Mouse (Mus musculus): ENCODE results near the gene Fam98b.

Fam98b gene

GRCm38 (mm10) chr2:117249255-117250000 is at the start of gene Fam98b:
Fam98b (plus strand) TSS chr2:117249739.
- peak; percentile 86 to 87 for DNase-seq

- no peak for DNase-seq
Observed at GRCm38 (mm10) chr2:117200869-117201338, 48.6 kb upstream of the Fam98b start.

- no peak for DNase-seq
Observed at GRCm38 (mm10) chr2:117203350-117203749, 46.2 kb upstream of the Fam98b start.

- DNase-seq, result no peak
Observed at GRCm38 (mm10) chr2:117204534-117204933, 45.0 kb upstream of the Fam98b start.

- no peak for DNase-seq
Observed at GRCm38 (mm10) chr2:117205066-117205465, 44.5 kb upstream of the Fam98b start.

- DNase-seq, result peak; percentile 11 to 38
Observed at GRCm38 (mm10) chr2:117210416-117211085, 39.0 kb upstream of the Fam98b start.

GRCm38 (mm10) chr2:117216152-117216551 is 33.4 kb upstream of the Fam98b start:
- no peak for DNase-seq

- no peak for DNase-seq
Observed at GRCm38 (mm10) chr2:117217695-117218216, 31.8 kb upstream of the Fam98b start.

GRCm38 (mm10) chr2:117219536-117219935 is 30.0 kb upstream of the Fam98b start:
- no peak for DNase-seq

- DNase-seq, result no peak
Observed at GRCm38 (mm10) chr2:117222651-117223050, 26.9 kb upstream of the Fam98b start.

GRCm38 (mm10) chr2:117228601-117229125 is 20.9 kb upstream of the Fam98b start:
- DNase-seq, result no peak

GRCm38 (mm10) chr2:117230261-117230660 is 19.3 kb upstream of the Fam98b start:
- DNase-seq, result no peak

GRCm38 (mm10) chr2:117231257-117231656 is 18.3 kb upstream of the Fam98b start:
- DNase-seq, result peak; percentile 67 to 72

- no peak for DNase-seq
Observed at GRCm38 (mm10) chr2:117241953-117242352, 7.6 kb upstream of the Fam98b start.

- peak in 1 of 2 experiments; percentile 4 for DNase-seq
Observed at GRCm38 (mm10) chr2:117250001-117250510, 517 bp downstream of the Fam98b start.

GRCm38 (mm10) chr2:117255415-117255814 is 5.9 kb downstream of the Fam98b start:
- DNase-seq, result no peak

GRCm38 (mm10) chr2:117257617-117258016 is 8.1 kb downstream of the Fam98b start:
- no peak for DNase-seq

- no peak for DNase-seq
Observed at GRCm38 (mm10) chr2:117262184-117262583, 12.6 kb downstream of the Fam98b start.

GRCm38 (mm10) chr2:117263786-117264408 is 14.4 kb downstream of the Fam98b start:
- peak; percentile 36 to 43 for DNase-seq

- no peak for DNase-seq
Observed at GRCm38 (mm10) chr2:117288291-117288690, 38.8 kb downstream of the Fam98b start.

- no peak for DNase-seq
Observed at GRCm38 (mm10) chr2:117299596-117300448, 50.3 kb downstream of the Fam98b start.
